Mouse (Mus musculus) kidney, embryonic 14.5 days (tissue): ENCODE results near the gene Cdc14a. TPM values are rescaled to one million over a fixed set of nuclear protein-coding genes. Genes with fewer than 3 reads are reported as not detected.

ENCODE experiments used
- ATAC-seq: fragments of 200-750 bp; cut with Nextera tagmentation; 2 replicates; pipeline ENCODE4 v1.8.0; 2017; ENCODE audit warnings: moderate number of reproducible peaks, mild to moderate bottlenecking, moderate TSS enrichment, moderate library complexity; ENCODE audit not compliant: low FRiP score, low TSS enrichment
- H3K27ac ChIP-seq: fragments of 300-500 bp; sonication (generic); 2 replicates; pipeline ENCODE4 v1.5.1; 2014; ENCODE audit warnings: low read depth, mild to moderate bottlenecking, low read length, moderate library complexity, mixed read lengths
- H3K27me3 ChIP-seq: fragments of 300-500 bp; sonication (generic); 2 replicates; pipeline ENCODE4 v1.6.1; 2014; ENCODE audit warnings: mild to moderate bottlenecking, low read length; ENCODE audit not compliant: control insufficient read depth, insufficient read depth
- H3K36me3 ChIP-seq: fragments of 300-500 bp; sonication (generic); 2 replicates; pipeline ENCODE4 v1.6.1; 2014; ENCODE audit warnings: low read length, mixed read lengths; ENCODE audit not compliant: control insufficient read depth, insufficient read depth
- H3K4me1 ChIP-seq: fragments of 300-500 bp; sonication (generic); 2 replicates; pipeline ENCODE4 v1.6.1; 2014; ENCODE audit warnings: low read length, mixed read lengths; ENCODE audit not compliant: control insufficient read depth, insufficient read depth
- H3K4me2 ChIP-seq: fragments of 300-500 bp; sonication (generic); replicated peaks from 2 replicates; pipeline ENCODE4 v1.6.1; 2014; ENCODE audit warnings: low read depth, mild to moderate bottlenecking, low read length
- H3K4me3 ChIP-seq: fragments of 300-500 bp; sonication (generic); 2 replicates; pipeline ENCODE4 v1.5.1; 2014; ENCODE audit warnings: mild to moderate bottlenecking, low read length
- H3K9ac ChIP-seq: fragments of 300-500 bp; sonication (generic); 2 replicates; pipeline ENCODE4 v1.6.1; 2014; ENCODE audit warnings: low read depth, mild to moderate bottlenecking, low read length, moderate library complexity
- H3K9me3 ChIP-seq: fragments of 300-500 bp; sonication (generic); 2 replicates; pipeline ENCODE4 v1.6.1; 2016; ENCODE audit warnings: low read length; ENCODE audit not compliant: control insufficient read depth
- WGBS: fragments of 180-500 bp; shearing (Covaris S2); extraction: QIAGEN DNeasy Blood & Tissue Kit; methylation state at CpG from one replicate; pipeline ENCODE4 v1.1.7; 2014; 5-methylcytosine and 5-hydroxymethylcytosine counted together
- polyA plus RNA-seq: library from polyadenylated mRNA; unstranded; fragments of >200 nt; fragmentation: Nextera tagmentation; extraction: Ambion mirVana; gene quantifications from 2 replicates; pipeline ENCODE4 v1.2.1, GENCODE M21; 2014

Cdc14a gene
- polyA plus RNA-seq, 1 experiment from 2014 or later = 17.9 TPM

GRCm38 (mm10) chr3:116333229-116333628, 90.6 kb downstream of the Cdc14a start:
- Histone ChIP-seq H3K4me2 (no peak overlapping the region), H3K4me3 (no peak overlapping the region), H3K9me3 (no peaks in the 10 kb centered on the region), H3K4me1 (no peaks in the 10 kb centered on the region), H3K36me3 (peaks cover 4% of the 10 kb centered on the region), H3K27ac (no peak overlapping the region), H3K9ac (no peak overlapping the region), H3K27me3 (no peaks in the 10 kb centered on the region)
- ATAC-seq = no peak
- WGBS = 11% methylated on average over 7 of the region's 7 CpGs

- Histone ChIP-seq H3K9ac (no peak overlapping the region), H3K4me2 (no peak overlapping the region), H3K27ac (no peak overlapping the region), H3K4me1 (no peaks in the 10 kb centered on the region), H3K36me3 (peaks cover 4% of the 10 kb centered on the region), H3K9me3 (no peaks in the 10 kb centered on the region), H3K27me3 (no peaks in the 10 kb centered on the region), H3K4me3 (no peak overlapping the region)
- ATAC-seq = peak; percentile 73
- 49% methylated on average over 8 of the region's 8 CpGs for WGBS
Measured at GRCm38 (mm10) chr3:116331811-116332464, 91.9 kb downstream of the Cdc14a start.

GRCm38 (mm10) chr3:116329976-116330375, 93.9 kb downstream of the Cdc14a start:
- 84% methylated on average over 8 of the region's 8 CpGs for WGBS
- H3K4me1 ChIP-seq = no peaks in the 10 kb centered on the region
- no peak overlapping the region for H3K4me2 ChIP-seq
- no peaks in the 10 kb centered on the region for H3K9me3 ChIP-seq
- no peaks in the 10 kb centered on the region for H3K27me3 ChIP-seq
- no peak overlapping the region for H3K4me3 ChIP-seq
- ATAC-seq = no peak
- peaks cover 4% of the 10 kb centered on the region for H3K36me3 ChIP-seq
- no peak overlapping the region for H3K9ac ChIP-seq
- H3K27ac ChIP-seq = no peak overlapping the region

GRCm38 (mm10) chr3:116329023-116329762, 94.6 kb downstream of the Cdc14a start:
- Histone ChIP-seq H3K4me3 (no peak overlapping the region), H3K27ac (no peak overlapping the region), H3K4me1 (no peaks in the 10 kb centered on the region), H3K4me2 (no peak overlapping the region), H3K9me3 (no peaks in the 10 kb centered on the region), H3K36me3 (peaks cover 4% of the 10 kb centered on the region), H3K27me3 (no peaks in the 10 kb centered on the region), H3K9ac (no peak overlapping the region)
- no peak for ATAC-seq
- WGBS = 74% methylated on average over 18 of the region's 18 CpGs

GRCm38 (mm10) chr3:116327616-116328004, 96.2 kb downstream of the Cdc14a start:
- no peaks in the 10 kb centered on the region for H3K9me3 ChIP-seq
- H3K27me3 ChIP-seq = no peaks in the 10 kb centered on the region
- H3K4me1 ChIP-seq = no peaks in the 10 kb centered on the region
- peak; percentile 4; the same call in 1 of the 2 replicates for ATAC-seq
- H3K9ac ChIP-seq = no peak overlapping the region
- no peak overlapping the region for H3K4me3 ChIP-seq
- peaks cover 4% of the 10 kb centered on the region for H3K36me3 ChIP-seq
- no peak overlapping the region for H3K4me2 ChIP-seq
- WGBS = 53% methylated on average over 10 of the region's 10 CpGs
- H3K27ac ChIP-seq = no peak overlapping the region

GRCm38 (mm10) chr3:116327001-116327615, 96.7 kb downstream of the Cdc14a start:
- 11% methylated on average over 23 of the region's 23 CpGs for WGBS
- Histone ChIP-seq H3K36me3 (peaks cover 4% of the 10 kb centered on the region), H3K27ac (no peak overlapping the region), H3K27me3 (no peaks in the 10 kb centered on the region), H3K4me3 (no peak overlapping the region), H3K4me2 (peak overlapping the region; percentile 37), H3K9me3 (no peaks in the 10 kb centered on the region), H3K9ac (no peak overlapping the region), H3K4me1 (no peaks in the 10 kb centered on the region)
- peak; percentile 73 for ATAC-seq

GRCm38 (mm10) chr3:116325501-116325900, 98.3 kb downstream of the Cdc14a start:
- peaks cover 9% of the 10 kb centered on the region for H3K36me3 ChIP-seq
- H3K4me3 ChIP-seq = no peak overlapping the region
- no peaks in the 10 kb centered on the region for H3K27me3 ChIP-seq
- H3K4me1 ChIP-seq = no peaks in the 10 kb centered on the region
- no peak overlapping the region for H3K4me2 ChIP-seq
- ATAC-seq = no peak
- H3K27ac ChIP-seq = no peak overlapping the region
- WGBS = 69% methylated on average over 2 of the region's 2 CpGs
- H3K9ac ChIP-seq = no peak overlapping the region
- H3K9me3 ChIP-seq = no peaks in the 10 kb centered on the region

GRCm38 (mm10) chr3:116319696-116320095, 104.1 kb downstream of the Cdc14a start:
- no peaks in the 10 kb centered on the region for H3K27me3 ChIP-seq
- ATAC-seq = no peak
- H3K4me3 ChIP-seq = no peak overlapping the region
- no peak overlapping the region for H3K4me2 ChIP-seq
- 94% methylated on average over 5 of the region's 5 CpGs for WGBS
- H3K9me3 ChIP-seq = no peaks in the 10 kb centered on the region
- no peak overlapping the region for H3K27ac ChIP-seq
- no peaks in the 10 kb centered on the region for H3K4me1 ChIP-seq
- H3K9ac ChIP-seq = no peak overlapping the region
- peaks cover 6% of the 10 kb centered on the region for H3K36me3 ChIP-seq

- Histone ChIP-seq H3K27me3 (no peaks in the 10 kb centered on the region), H3K4me3 (no peak overlapping the region), H3K4me1 (no peaks in the 10 kb centered on the region), H3K36me3 (peaks cover 4% of the 10 kb centered on the region; the same call in 1 of the 2 replicates), H3K9ac (no peak overlapping the region), H3K4me2 (no peak overlapping the region), H3K27ac (no peak overlapping the region), H3K9me3 (no peaks in the 10 kb centered on the region)
- WGBS = 94% methylated on average over 4 of the region's 4 CpGs
- ATAC-seq = no peak
Measured at GRCm38 (mm10) chr3:116311838-116312237, 112.0 kb downstream of the Cdc14a start.
